Mouse (Mus musculus) heart, postnatal 25 days (tissue): ENCODE data around the gene March8. TPM values are rescaled to one million over a fixed set of nuclear protein-coding genes. Genes with fewer than 3 reads are reported as not detected.

ENCODE experiments used
- DNase-seq: peaks from one replicate; pipeline ENCODE4 v3.0.0; 2022; ENCODE audit warnings: low spot score
- intact Hi-C: fragments of 180-260 bp; cut with DNase I; formaldehyde crosslinking; loops from one replicate; pipeline ENCODE4 v1.15.1; 2025
- total RNA-seq, 2 experiments: library from RNA; stranded (reverse); gene quantifications; 2 replicates each; pipeline ENCODE4 v1.2.3; 2021

March8 gene
- total RNA-seq, 2 experiments from 2014 or later = 38.6 to 41.2 TPM

DNA sequence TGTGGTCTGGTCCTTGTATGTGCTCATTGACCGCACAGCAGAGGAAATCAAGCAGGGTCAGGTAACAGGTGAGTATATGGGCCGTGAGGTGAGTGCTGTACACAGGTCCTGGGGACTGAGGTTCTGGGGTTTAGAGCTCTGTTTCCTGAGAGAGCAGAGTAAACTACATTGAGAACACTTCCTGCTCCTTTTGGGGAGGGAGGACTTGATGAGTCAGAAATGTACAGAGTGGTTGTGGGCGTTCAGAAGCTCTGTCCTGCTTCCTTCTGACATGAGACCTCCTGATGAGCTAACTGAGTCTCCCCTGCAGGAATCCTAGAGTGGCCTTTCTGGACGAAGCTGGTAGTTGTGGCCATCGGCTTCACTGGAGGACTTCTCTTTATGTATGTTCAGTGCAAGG is 67.9 kb downstream of the March8 start:
- no peak for DNase-seq
- intact Hi-C loops = no loop called here

DNA sequence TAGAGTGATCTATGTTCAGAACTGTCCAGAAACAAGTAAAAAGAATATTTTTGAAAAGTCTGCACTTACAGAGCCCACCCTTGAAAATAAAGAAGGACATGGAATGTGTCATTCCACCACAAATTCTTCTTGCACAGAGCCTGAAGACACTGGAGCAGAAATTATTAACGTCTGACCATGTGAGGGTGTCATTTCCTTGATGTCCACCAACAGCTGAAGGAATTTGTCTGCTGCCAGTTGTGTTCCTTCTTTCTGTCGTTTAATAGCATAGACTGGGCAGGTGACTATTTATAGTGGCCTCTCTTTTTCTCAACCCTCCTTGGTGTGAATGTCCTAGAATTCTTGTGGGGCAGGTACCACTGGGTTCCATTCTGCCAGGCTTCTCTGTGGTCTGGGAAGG is 68.3 kb downstream of the March8 start:
- intact Hi-C loops = no loop called here
- DNase-seq = no peak

DNA sequence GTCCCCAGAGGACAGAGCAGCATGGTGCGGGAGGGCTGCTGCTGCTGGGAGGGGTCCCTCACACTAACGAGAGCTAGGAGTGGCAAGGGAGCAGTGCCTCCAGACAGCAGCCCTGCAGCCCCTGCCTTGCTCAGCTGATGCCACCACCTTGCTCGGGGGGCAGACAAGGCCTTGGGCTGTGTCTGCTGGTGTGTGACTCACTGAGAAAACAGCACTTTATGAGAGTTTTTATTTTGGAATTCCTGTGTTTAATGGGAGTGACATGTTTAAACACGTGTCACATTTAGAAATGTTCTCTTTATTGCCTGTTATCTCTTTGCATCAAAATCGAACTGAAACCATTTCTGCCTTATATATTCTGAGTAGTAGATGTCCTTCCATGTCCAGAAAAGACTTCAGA is 68.9 kb downstream of the March8 start:
- DNase-seq = no peak
- intact Hi-C loops = no loop called here

DNA sequence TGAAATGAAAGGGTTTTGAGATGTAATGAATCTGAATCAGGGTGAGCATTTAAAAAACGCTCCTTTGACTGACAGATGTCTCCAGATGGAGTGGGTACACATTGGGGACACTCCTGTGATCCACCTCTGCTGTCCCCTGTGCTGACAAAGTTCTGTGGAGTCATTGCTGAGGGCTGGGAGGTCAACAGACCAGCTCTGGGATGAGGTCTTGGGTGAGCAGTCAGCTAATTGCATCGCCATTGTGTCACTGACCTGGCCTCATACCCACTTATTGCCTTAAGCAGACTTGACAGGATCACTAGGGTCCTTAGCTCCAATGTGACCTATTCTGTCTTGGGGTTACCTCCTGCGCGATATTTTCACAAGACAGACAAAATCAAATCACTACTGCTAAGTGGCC is 69.4 kb downstream of the March8 start:
- intact Hi-C loops = no loop called here
- no peak for DNase-seq

DNA sequence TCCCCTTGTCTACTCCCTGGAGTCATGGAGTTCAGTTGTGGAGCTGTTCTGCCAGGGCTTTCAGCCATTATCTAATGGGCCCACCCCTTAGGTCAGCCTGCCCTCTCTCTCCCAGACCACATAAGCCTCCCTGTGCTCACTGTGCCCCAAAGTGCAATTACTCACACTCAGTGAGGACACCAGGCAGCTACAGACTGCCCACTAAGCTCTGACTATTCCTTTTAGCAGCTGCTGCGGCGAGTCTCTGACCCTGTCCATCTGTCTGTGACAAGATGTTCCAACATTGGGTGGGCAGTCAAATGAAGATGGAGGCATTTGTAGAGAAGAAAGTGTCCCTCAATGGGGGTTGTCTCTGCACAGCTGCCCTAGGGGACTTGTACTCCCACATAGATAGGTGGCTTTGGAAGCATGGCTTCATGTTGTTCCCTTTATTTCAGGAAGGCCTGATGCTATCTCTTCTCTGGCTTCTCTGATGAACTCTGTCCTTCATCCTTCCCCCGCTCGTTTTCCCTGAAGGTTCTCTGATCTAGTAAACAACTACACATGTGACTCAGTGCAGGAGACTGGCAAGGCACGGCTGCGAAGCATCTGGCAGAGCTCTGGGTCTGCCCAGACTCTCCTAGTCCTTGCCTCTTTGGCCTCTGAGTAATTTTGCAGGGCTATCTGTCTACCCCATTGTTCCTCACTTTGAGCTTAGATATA is 70.3 kb downstream of the March8 start:
- intact Hi-C loops = no loop called here

DNA sequence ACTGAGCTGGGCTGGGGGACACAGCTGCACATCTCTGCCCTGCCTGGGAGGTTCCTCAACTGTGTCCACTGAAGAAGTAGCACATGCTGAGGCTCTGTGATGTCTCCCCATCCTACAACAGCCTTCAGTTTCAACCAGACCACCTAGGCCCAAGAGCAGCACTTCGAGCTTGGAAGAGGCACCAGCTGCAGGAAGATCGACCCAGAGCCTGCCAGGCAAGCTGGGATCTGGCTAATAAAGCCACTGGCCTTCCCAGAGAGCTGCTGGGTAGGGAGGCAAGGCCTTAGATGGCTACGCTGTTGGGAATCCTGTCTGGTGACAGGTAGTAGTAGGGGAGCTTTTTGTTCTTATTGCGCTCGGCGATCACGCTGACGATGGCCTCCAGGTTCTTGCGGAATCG is 72.6 kb downstream of the March8 start:
- intact Hi-C loops = no loop called here
- DNase-seq = no peak

More for the DNA sequence above, 70.3 kb downstream of the March8 start:
- no peak for DNase-seq

DNA sequence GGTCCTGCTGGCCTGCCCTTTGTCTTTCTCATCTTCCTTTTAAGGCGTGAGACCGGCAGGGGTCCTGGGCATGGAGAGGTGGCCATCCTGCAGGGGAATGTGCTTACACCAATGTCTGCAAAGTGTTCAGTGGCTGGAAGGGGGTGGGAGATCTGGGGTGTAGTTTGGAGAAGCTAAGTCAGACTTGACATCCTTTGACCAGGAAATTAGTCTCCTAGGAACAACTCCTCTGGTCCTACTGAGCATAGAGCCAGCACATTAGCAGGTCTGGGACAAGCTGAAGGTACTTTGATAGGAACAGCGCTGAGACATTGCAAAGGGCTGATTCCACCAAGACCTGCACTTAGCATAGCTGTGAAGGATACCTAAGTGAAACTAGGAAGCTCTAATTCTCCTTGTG is 73.9 kb downstream of the March8 start:
- DNase-seq = no peak
- intact Hi-C loops = no loop called here

DNA sequence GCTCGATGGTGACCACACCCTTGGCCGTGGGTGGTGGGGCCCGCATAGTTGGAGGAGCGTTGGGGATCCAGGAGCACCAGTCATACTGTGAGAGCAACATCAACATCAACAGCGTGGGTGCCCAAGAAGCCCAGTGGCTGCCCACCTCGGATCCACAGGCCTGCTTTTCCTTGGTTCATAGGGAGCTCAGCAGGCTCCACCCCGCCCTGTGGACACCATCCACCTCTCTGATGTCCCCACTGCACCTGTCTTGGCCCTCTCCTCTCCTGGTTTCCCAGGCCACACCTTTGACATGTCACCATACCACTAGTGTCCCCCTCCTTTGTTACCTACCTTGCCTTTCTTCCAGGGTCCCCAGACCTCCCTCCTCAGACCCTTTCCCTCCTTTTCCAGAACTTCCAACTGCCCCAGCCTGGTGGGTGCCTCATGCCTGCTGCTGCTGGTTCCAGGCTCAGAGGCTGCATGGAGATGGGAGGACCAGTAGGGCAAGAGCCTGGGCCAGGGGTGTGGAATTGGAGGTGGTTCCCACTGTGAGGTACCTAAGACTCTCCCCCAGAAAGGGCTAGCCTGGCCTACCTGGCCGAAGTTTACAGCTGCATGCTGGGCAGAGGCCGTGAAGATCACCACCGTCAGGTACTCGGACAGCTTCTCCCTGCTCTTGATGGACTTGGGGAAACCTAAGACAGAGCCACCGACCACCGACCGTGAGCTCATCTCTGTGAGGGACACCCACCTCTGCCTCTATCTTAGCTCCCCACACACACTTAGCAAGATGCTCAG is 74.9 kb downstream of the March8 start:
- no peak for DNase-seq
- intact Hi-C loops = no loop called here

DNA sequence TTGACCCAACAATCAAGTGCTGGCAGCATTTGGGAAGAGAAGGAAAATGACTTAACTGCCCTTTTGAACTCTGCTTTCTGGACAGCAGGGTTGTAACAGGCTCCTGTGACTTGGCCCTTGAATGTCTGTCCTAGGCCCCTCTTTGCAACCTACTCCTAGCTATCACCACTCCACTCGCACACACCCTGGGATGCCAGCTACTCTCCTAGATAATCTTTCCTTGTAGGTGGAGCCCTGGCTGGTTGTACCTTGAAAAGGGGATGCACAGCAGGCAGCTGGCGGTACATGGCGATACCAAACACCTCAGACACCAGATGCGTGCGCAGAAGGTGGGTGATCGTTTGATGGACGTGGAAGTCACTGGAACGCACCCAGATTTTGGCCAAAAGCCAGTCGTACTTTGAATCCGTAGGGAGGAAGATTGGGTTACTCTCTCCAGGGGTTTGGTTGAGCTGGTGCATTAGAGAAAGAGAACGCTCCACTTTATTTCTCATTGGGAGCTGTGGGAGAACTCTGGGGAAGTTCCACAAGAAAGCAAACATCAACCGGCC is 77.4 kb downstream of the March8 start:
- no peak for DNase-seq
- intact Hi-C loops = loop anchor here (5.0 kb wide), 1 partner anchor 282 kb away; no protein-coding TSS in a partner anchor

DNA sequence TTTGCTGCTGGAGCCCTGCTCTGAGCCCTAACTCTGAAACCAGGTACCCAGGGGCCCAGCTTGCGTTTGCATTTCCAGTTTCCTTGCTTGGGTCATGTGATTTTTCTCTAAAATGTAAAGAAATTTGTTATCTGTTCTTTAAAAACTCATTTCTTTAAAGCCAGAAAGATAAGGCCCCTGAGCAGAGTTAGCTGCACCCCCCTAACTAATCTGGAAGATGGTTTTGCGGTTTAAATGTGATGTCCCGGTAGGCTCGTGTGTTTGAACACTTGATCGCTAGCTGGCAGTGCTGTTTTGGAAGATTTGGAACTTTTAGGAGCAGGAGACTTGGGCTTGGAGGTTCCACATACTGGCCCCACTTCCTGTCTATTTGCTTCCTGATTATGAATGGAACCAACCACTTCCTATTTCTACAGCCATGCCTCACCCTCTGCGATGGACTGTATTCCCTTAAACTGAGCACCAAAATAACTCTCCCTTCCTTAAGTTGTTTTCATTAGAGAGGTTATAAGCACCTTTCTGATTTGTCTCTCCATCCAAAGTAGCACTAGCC is 78.3 kb downstream of the March8 start:
- DNase-seq = no peak
- intact Hi-C loops = loop anchor here (5.0 kb wide), 1 partner anchor 281 kb away; no protein-coding TSS in a partner anchor

DNA sequence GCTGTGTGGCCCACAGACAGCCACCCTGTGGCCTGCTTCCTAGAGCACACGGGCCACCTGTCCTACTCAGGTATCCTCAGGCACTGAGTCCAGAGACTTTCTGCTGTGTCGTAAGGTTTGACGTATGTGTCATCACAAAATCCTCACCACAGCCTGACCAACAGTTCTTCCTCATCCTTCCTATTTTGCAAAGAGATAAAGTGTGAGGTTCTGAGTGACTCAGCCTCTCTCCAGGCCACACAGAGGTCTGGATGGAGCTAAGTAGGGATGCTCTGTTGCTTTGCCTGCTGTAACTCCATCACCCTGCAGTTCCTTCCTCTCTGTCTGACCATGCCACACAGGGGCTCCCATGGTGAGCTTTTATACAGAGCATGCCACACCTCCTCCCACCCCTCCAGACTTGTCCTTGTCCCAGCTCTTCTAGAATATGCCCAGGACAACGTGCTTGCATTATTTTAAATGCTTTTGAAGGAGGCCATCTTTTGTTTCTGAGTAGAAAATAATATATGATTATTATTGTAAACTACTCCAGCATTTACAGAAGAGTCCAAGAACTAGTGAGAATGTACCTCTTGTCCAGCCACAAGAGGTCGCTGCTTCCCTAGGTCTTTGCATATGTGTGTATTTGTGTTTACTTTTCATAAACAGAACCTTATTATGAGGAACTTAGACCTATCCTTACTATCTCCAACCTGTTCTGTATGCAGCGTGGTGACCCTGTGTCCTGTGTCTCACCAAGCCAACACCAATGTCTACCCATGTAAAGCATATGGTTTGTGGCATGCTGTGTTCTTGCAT is 79.9 kb downstream of the March8 start:
- intact Hi-C loops = loop anchor here (5.0 kb wide), 1 partner anchor 280 kb away; no protein-coding TSS in a partner anchor
- no peak for DNase-seq

DNA sequence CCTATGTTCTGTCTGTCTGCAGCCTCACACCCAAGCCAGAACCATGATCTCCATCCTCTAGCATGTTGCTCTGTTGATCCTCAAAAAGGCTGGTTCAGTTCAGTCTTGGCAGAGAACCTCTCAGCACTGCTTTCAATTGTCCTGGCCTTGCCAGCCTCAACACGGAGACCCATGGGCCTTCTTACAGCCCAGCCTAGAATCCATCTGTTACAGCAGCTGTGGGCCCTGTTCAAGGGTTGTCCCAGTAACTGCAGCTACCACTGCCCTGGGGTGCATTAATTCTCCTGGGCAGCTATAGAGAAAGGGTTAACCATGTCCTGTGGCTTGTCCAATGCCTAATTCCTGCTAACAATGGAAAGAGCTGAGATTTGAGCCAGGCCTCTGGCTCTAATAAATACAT is 80.7 kb downstream of the March8 start:
- no peak for DNase-seq
- intact Hi-C loops = loop anchor here (5.0 kb wide), 1 partner anchor 279 kb away; no protein-coding TSS in a partner anchor

DNA sequence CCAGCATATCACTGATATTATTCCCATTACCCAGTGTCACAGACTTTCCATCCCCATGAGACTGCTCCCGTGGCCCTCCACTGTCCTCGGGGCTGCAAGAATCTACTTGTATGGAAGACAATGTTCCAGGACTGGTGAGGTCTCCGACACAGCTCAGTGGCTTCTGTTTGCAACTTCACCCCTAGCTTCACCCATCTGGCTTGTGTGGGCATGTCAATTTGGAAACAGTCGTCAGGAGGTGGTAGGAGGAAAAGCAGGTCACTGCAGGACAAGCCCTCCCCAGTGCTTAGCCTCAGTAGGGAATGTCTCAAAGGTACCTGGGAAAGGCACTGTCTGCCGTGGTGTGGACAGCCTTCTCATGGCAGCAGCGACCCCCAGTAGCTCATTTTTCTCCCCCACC is 81.9 kb downstream of the March8 start:
- intact Hi-C loops = loop anchor here (5.0 kb wide), 1 partner anchor 278 kb away; no protein-coding TSS in a partner anchor

DNA sequence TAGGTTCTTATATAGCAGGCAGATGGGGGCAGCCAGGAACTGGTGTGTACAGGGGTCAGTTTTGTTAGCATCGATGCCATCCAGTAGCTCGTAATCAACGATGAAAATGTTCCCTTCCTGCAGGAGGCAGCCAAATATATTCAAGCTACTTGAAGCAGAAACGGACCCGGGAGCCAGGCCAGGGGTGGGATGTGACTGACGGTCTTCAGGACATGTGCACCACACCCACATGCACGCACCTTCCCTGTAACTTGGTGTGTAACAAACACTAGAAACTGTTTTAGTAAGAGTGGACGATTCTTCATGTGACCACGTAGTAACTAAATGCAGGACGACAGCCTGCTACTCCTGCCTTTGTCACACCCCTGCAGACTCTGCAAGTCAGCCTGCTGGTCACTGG is 82.4 kb downstream of the March8 start:
- intact Hi-C loops = no loop called here

More for the DNA sequence above, 81.9 kb downstream of the March8 start:
- DNase-seq = no peak

DNA sequence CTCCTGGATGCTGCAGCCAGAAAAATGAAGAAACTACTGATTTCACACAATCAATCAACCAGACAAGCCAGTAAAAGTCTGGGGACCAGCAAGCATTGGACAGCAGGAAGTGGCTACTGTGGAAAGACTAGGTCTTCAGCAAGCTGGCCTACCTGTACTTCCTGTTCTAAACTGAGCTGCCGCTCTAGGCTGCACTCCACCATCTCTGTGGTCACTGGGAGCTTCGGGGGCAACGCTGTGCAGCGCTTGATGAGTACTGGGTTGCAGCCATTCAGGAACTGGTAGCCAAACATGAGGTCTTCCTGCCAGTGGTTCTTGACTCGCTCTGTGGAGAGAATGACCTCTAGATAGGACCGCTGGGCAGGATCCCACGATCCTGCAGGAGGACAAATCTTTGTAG is 85.2 kb downstream of the March8 start:
- DNase-seq = no peak
- intact Hi-C loops = no loop called here

More for the DNA sequence above, 82.4 kb downstream of the March8 start:
- no peak for DNase-seq

DNA sequence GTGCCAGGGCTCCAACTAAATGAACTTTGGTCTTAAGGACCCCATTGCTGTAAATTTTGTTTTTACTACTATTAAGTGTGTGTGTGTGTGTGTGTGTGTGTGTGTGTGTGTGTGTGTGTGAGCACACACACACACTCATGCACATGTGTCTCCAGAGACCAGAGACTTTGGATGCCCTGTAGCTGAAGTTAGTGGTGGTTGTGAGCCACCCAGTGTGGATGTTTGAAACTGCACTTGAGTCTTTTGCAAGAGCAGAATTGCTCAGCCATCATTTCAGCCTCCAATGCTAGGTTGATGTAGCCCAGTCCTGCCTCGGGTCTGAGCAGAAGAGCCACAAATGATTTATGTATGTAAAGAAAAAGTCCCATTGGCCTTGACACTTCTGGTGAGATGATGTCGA is 85.8 kb downstream of the March8 start:
- DNase-seq = no peak
- intact Hi-C loops = no loop called here

DNA sequence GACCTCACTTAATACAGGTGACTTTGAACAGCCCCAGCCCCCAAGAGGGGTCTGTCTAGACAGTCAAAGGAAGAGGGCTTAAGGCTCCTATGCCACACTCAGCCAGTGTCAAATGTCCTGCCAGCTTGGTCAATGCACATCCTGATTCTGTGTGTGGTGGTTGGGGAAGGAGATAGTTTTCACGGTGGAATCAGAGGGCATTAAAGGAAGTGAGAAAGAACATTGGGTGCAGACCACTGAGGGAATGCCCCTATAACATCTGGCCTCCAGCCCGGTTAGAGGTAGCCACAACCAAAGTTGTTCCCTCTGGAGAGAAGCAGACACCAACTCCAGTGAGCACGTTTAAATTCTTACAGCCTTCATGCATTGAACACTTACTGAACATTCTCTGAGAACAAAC is 89.7 kb downstream of the March8 start:
- no peak for DNase-seq
- intact Hi-C loops = loop anchor here (5.0 kb wide), 1 partner anchor 140 kb away; no protein-coding TSS in a partner anchor

DNA sequence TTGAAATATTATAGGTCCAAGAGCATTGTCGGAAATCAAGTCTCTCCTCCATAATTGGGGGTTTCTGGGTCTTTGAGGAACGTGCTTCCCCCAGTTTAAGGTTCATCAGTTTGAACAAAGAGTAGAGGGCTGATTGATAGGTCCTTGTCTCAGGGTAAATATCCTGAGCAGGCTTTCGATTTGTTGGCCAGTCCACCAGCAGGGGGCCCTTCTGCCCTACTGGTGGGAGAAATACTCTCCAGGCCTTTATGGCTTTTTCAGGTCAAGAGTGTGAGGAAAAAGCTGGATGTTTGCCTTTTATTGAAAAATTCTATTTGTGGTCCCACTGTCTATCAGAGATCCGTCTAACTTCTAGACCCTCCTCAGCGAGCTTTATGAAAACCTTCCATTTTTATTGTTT is 90.5 kb downstream of the March8 start:
- DNase-seq = no peak
- intact Hi-C loops = loop anchor here (5.0 kb wide), 1 partner anchor 139 kb away; no protein-coding TSS in a partner anchor

DNA sequence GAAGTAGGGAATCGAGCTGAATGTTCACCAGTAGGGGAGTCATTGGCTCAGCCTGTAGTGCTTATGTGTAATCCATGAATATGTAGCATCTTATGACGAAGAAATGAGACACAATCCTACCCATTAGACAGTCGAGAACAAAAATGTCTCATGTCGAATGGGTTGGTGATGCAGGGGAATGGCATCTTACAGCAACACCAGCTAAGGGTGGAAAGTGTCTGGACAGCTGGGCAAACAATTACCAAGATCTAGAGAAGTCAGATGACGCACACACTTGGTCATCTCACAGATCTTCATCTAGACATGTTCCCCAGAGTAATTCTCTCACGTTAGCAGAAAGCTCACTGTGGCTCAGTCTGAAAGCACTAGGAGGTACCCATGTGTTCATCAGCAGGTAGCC is 101.0 kb downstream of the March8 start:
- intact Hi-C loops = no loop called here
- DNase-seq = no peak

DNA sequence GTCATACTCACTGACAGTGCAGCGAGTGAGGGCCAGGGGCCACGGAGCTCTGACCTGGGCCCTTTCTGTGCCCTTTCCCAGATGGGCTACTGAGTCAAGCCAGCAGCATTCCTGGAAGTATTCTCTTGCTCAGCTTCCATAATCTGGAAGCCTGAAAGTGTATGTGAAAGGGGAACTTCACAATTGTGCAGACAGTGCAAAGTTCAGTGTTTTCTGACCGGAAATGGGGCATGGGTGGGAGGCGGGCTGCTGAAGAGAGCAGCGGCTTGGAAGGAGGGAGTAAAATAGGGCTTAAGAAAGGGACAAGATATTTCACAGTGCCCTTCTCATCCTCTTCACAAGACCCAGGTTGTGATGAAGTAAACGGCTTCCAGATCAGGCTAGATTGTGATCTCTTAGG is 101.7 kb downstream of the March8 start:
- DNase-seq = no peak
- intact Hi-C loops = no loop called here
